Mouse (Mus musculus): ENCODE data around the gene Stard7. TPM values are rescaled to one million over a fixed set of nuclear protein-coding genes. Genes with fewer than 3 reads are reported as not detected.

Gene Stard7
- polyA plus RNA-seq, 1 experiment from 2014 or later = 113 TPM

Other genes starting within 250 kb of the Stard7 start
- gene Blvra, start 199.6 kb upstream of the Stard7 start, polyA plus RNA-seq (2015; fragmentation: Nextera tagmentation; extraction: Ambion mirVana) = 42.8 and 48.4 TPM in 2 replicates
- 54.5 and 58.2 TPM in 2 replicates for gene Ncaph, start 136.3 kb upstream of the Stard7 start, polyA plus RNA-seq (2015; fragmentation: Nextera tagmentation; extraction: Ambion mirVana)
- 13.5 and 14.3 TPM in 2 replicates for gene Itpripl1, start 126.8 kb upstream of the Stard7 start, polyA plus RNA-seq (2015; fragmentation: Nextera tagmentation; extraction: Ambion mirVana)
- 0.93 and 1.2 TPM in 2 replicates for gene 1810024B03Rik, start 61.9 kb upstream of the Stard7 start, polyA plus RNA-seq (2015; fragmentation: Nextera tagmentation; extraction: Ambion mirVana)
- 40.4 and 41.7 TPM in 2 replicates for gene Snrnp200, start 61.8 kb upstream of the Stard7 start, polyA plus RNA-seq (2015; fragmentation: Nextera tagmentation; extraction: Ambion mirVana)
- gene Ciao1, start 22.4 kb upstream of the Stard7 start, polyA plus RNA-seq (2015; fragmentation: Nextera tagmentation; extraction: Ambion mirVana) = 59.6 and 68.9 TPM in 2 replicates
- 20.3 and 23.4 TPM in 2 replicates for gene Tmem127, start 22.3 kb upstream of the Stard7 start, polyA plus RNA-seq (2015; fragmentation: Nextera tagmentation; extraction: Ambion mirVana)
- 10.4 and 18.1 TPM in 2 replicates for gene Dusp2, start 65.9 kb downstream of the Stard7 start, polyA plus RNA-seq (2015; fragmentation: Nextera tagmentation; extraction: Ambion mirVana)
- gene Astl, start 68.4 kb downstream of the Stard7 start, polyA plus RNA-seq (2015; fragmentation: Nextera tagmentation; extraction: Ambion mirVana) = not detected in 2 replicates
- 1.3 and 1.4 TPM in 2 replicates for gene Adra2b, start 93.0 kb downstream of the Stard7 start, polyA plus RNA-seq (2015; fragmentation: Nextera tagmentation; extraction: Ambion mirVana)
- gene Gpat2, start 155.0 kb downstream of the Stard7 start, polyA plus RNA-seq (2015; fragmentation: Nextera tagmentation; extraction: Ambion mirVana) = 0.35 and 0.44 TPM in 2 replicates
- 27.8 and 31.8 TPM in 2 replicates for gene Fahd2a, start 174.3 kb downstream of the Stard7 start, polyA plus RNA-seq (2015; fragmentation: Nextera tagmentation; extraction: Ambion mirVana)